Mouse (Mus musculus) spleen, adult 2 months (tissue): Measurements from ENCODE around the gene Ptx4. TPM values are rescaled to one million over a fixed set of nuclear protein-coding genes. Genes with fewer than 3 reads are reported as not detected.

ENCODE experiments used
- DNase-seq, 2 experiments: peaks; one replicate each; pipeline versions ENCODE4 v3.0.0 to v3.0.0-alpha.2; 2012 to 2021; ENCODE audit warnings: low spot score in 2 of 2, low read depth in 1 of 2
- H3K27ac ChIP-seq: fragments of 200-500 bp; 2 replicates; pipeline ENCODE4 v1.5.1; 2012; ENCODE audit warnings: low read length, inconsistent platforms; ENCODE audit not compliant: insufficient read depth
- H3K27me3 ChIP-seq: fragments of 200-500 bp; 2 replicates; pipeline ENCODE4 v1.6.1; 2012; ENCODE audit warnings: mild to moderate bottlenecking, moderate library complexity, low read length, inconsistent platforms; ENCODE audit not compliant: control insufficient read depth, insufficient read depth
- H3K36me3 ChIP-seq: fragments of 200-500 bp; 2 replicates; pipeline ENCODE4 v1.6.1; 2012; ENCODE audit warnings: mild to moderate bottlenecking, low read length, inconsistent platforms; ENCODE audit not compliant: control insufficient read depth, insufficient read depth
- H3K4me1 ChIP-seq: fragments of 200-500 bp; 2 replicates; pipeline ENCODE4 v1.6.1; 2011; ENCODE audit warnings: inconsistent platforms; ENCODE audit not compliant: control insufficient read depth, insufficient read depth, insufficient read length
- H3K4me3 ChIP-seq: fragments of 200-500 bp; 2 replicates; pipeline ENCODE4 v1.5.1; 2011; ENCODE audit warnings: mild to moderate bottlenecking, inconsistent platforms; ENCODE audit not compliant: insufficient read depth, insufficient read length; ENCODE audit errors: extremely low read depth
- CTCF ChIP-seq: fragments of 200-500 bp; IDR thresholded peaks from 2 replicates; pipeline ENCODE4 v1.5.1; 2011; ENCODE audit warnings: mild to moderate bottlenecking, inconsistent platforms; ENCODE audit not compliant: insufficient read depth, insufficient read length, insufficient replicate concordance; ENCODE audit errors: extremely low read depth
- POLR2A ChIP-seq: fragments of 200-500 bp; IDR thresholded peaks from 2 replicates; pipeline ENCODE4 v1.6.1; 2011; ENCODE audit warnings: low read depth, low read length, inconsistent platforms
- WGBS: fragments of 180-500 bp; shearing (Covaris S2); methylation state at CpG from one replicate; pipeline ENCODE4 v1.1.7; 2018; 5-methylcytosine and 5-hydroxymethylcytosine counted together
- polyA plus RNA-seq: library from polyadenylated mRNA; depleted of rRNA; stranded (reverse); fragments of >200 nt; gene quantifications from 2 replicates; pipeline ENCODE4 v1.2.3, GENCODE M21; 2012; rRNA removed

Gene Ptx4
- polyA plus RNA-seq, 1 experiment, result not detected

DNA sequence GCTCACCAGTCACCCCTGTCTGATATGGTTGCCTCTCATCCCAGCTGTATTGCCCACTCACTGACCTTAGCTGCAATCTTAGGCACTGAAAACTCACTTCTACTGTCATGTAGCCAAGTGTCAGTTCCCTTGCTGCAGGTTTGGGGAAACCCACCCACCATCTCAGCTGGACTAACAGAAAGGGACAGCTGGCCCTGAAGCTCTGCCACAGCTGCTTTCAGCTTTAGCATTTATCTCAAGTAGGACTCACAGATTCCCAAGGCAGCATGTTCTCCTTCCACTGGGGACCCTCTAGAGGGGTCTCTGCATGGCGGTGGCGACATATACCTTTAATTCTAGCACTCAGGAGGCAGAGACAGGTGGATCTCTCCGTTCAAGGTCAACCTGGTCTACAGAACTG, 44.2 kb downstream of the Ptx4 start:
- no peak overlapping the region for H3K27ac ChIP-seq
- H3K36me3 ChIP-seq, result peaks cover 11% of the 10 kb centered on the region
- TF ChIP-seq CTCF, result no peak
- TF ChIP-seq POLR2A, result no peak
- H3K27me3 ChIP-seq, result no peaks in the 10 kb centered on the region
- H3K4me3 ChIP-seq, result no peak overlapping the region
- H3K4me1 ChIP-seq, result no peaks in the 10 kb centered on the region
- WGBS, result 83% methylated on average over 3 of the region's 3 CpGs
- no peak for DNase-seq

DNA sequence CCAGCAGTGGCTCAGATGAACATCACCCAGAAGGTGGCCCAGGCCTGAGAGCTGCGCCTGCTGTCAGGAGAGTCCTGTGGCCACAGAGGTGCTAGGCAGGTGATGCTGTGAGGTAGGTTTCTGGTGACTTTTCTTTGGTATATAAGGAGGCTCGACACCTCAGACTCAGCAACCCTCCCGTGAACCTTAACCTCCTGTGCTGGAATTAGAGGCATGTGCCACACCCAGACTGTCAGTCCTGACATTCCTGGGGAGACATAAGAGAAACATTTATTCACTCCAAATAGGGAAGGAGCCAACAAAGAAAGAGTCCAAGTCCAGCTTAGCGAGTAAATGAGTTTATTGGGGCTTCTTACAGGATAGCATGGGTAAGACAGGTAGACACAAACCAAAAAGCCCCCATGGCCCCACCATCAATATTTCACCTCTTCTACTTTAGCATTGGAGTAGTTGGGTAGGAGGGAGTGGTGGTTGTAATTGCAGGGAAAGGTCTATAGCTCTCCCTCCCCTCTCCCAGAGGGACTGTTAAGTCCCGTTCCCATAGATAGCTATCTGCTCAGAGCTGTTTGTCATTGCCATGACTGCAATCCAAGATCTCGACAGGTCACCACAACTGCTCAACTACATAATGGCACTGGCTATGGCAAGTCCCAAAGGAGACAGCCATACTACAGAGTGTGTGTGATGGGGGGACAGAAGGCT, 45.6 kb downstream of the Ptx4 start:
- 58% methylated on average over 6 of the region's 6 CpGs for WGBS
- no peak overlapping the region for H3K4me3 ChIP-seq
- no peak for DNase-seq
- H3K27me3 ChIP-seq, result no peaks in the 10 kb centered on the region
- H3K27ac ChIP-seq, result no peak overlapping the region
- H3K4me1 ChIP-seq, result no peaks in the 10 kb centered on the region
- TF ChIP-seq POLR2A (no peak), CTCF (no peak)
- 0 out of 2 replicates have a peak, but pooled peaks cover 1% of the 10 kb centered on the region for H3K36me3 ChIP-seq

DNA sequence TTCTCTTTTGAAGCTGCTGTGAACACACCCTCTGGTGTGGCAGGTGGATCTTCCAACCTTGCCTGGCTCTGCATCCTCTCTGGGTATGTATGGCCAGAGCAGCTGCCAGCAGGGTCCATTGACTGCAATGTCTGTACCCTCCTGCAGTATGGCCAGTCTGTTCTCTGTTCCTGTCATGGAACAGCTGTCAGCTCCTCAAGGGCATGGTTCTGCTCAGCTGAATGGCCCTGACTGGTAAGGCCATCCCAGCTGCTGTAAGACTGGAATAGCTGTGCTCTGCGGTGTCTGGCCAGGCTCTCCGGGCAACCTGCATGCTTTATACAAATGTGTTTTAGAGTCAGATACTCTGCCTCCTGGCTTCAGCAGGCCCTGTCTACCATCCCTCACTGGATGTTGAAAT, 49.1 kb downstream of the Ptx4 start:
- WGBS, result 87% methylated on average over 2 of the region's 2 CpGs
- no peak for DNase-seq
- Histone ChIP-seq H3K4me1 (no peaks in the 10 kb centered on the region), H3K27ac (no peak overlapping the region), H3K27me3 (no peaks in the 10 kb centered on the region), H3K36me3 (no peaks in the 10 kb centered on the region), H3K4me3 (no peak overlapping the region)
- no peak for TF ChIP-seq CTCF
- no peak for TF ChIP-seq POLR2A

DNA sequence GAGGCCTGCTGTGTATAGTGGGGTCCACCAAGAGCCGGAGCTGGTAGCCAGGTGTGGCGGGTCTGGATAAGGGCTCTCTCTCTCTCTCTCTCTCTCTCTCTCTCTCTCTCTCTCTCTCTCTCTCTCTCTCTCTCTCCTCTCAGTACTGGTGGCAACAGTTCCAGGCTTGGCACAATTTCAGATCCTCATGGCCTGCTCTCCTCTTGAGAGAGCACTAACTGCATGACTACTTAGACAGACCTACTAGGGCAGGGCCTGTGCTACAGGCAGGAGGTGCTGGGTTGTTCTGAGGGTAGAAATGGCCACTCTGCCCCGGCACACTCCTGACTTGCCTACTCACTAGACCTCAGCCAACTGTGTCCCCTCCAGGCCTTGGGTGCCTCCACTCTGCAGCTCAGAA, 52.0 kb downstream of the Ptx4 start:
- Histone ChIP-seq H3K36me3 (no peaks in the 10 kb centered on the region), H3K4me3 (no peak overlapping the region), H3K27me3 (no peaks in the 10 kb centered on the region), H3K27ac (no peak overlapping the region), H3K4me1 (no peaks in the 10 kb centered on the region)
- WGBS, result 77% methylated on average over 3 of the region's 3 CpGs
- no peak for DNase-seq
- TF ChIP-seq CTCF, result no peak
- TF ChIP-seq POLR2A, result no peak

Other genes with a start within 250 kb of the Ptx4 start
- gene Nubp2, start 234.4 kb upstream of the Ptx4 start, polyA plus RNA-seq, result 43.5 and 47.2 TPM in 2 replicates
- 76.9 and 112 TPM in 2 replicates for gene Spsb3, start 234.1 kb upstream of the Ptx4 start, polyA plus RNA-seq
- 35.2 and 45.9 TPM in 2 replicates for gene Eme2, start 225.7 kb upstream of the Ptx4 start, polyA plus RNA-seq
- 68.9 and 106 TPM in 2 replicates for gene Mrps34, start 225.6 kb upstream of the Ptx4 start, polyA plus RNA-seq
- 45.3 and 54.4 TPM in 2 replicates for gene Nme3, start 224.3 kb upstream of the Ptx4 start, polyA plus RNA-seq
- gene Mapk8ip3, start 183.8 kb upstream of the Ptx4 start, polyA plus RNA-seq, result 127 and 135 TPM in 2 replicates
- 8.6 and 10.5 TPM in 2 replicates for gene Jpt2, start 160.1 kb upstream of the Ptx4 start, polyA plus RNA-seq
- 12.6 and 15.3 TPM in 2 replicates for gene Cramp1l, start 105.0 kb upstream of the Ptx4 start, polyA plus RNA-seq
- 31.5 and 33.2 TPM in 2 replicates for gene Ift140, start 104.7 kb upstream of the Ptx4 start, polyA plus RNA-seq
- 37.6 and 46.7 TPM in 2 replicates for gene Tmem204, start 37.2 kb upstream of the Ptx4 start, polyA plus RNA-seq
- 20.7 and 22.6 TPM in 2 replicates for gene Telo2, start 4.8 kb upstream of the Ptx4 start, polyA plus RNA-seq
- 27.0 and 29.9 TPM in 2 replicates for gene Clcn7, start 12.6 kb downstream of the Ptx4 start, polyA plus RNA-seq
- gene Ccdc154, start 41.7 kb downstream of the Ptx4 start, polyA plus RNA-seq, result 0.04 TPM in 1 of 2 replicates, not detected in the other
- gene Gm38655, start 54.7 kb downstream of the Ptx4 start, polyA plus RNA-seq, result not detected in 2 replicates
- 9.1 and 10.0 TPM in 2 replicates for gene BC003965, start 63.8 kb downstream of the Ptx4 start, polyA plus RNA-seq
- gene Unkl, start 67.6 kb downstream of the Ptx4 start, polyA plus RNA-seq, result 30.4 and 32.0 TPM in 2 replicates
- 22.4 and 25.6 TPM in 2 replicates for gene Gnptg, start 119.4 kb downstream of the Ptx4 start, polyA plus RNA-seq
- gene Tsr3, start 119.4 kb downstream of the Ptx4 start, polyA plus RNA-seq, result 13.1 and 15.7 TPM in 2 replicates
- gene Baiap3, start 135.6 kb downstream of the Ptx4 start, polyA plus RNA-seq, result 23.1 and 23.8 TPM in 2 replicates
- gene Ube2i, start 153.9 kb downstream of the Ptx4 start, polyA plus RNA-seq, result 95.2 and 102 TPM in 2 replicates
- 2.5 and 2.7 TPM in 2 replicates for gene Prss34, start 177.6 kb downstream of the Ptx4 start, polyA plus RNA-seq
- gene Prss28, start 187.9 kb downstream of the Ptx4 start, polyA plus RNA-seq, result not detected in 2 replicates
- 0.26 and 0.32 TPM in 2 replicates for gene Prss29, start 197.9 kb downstream of the Ptx4 start, polyA plus RNA-seq
- gene Tpsab1, start 224.8 kb downstream of the Ptx4 start, polyA plus RNA-seq, result 0.11 TPM in 1 of 2 replicates, not detected in the other
- 1.2 and 1.6 TPM in 2 replicates for gene Tpsb2, start 245.5 kb downstream of the Ptx4 start, polyA plus RNA-seq
- 0.09 TPM in 1 of 2 replicates, not detected in the other for gene Tpsg1, start 248.5 kb downstream of the Ptx4 start, polyA plus RNA-seq